Mouse (Mus musculus): Measurements from ENCODE around the gene Gm21117.
"Not testable (repeated sequence)": the region's sequence is repeated elsewhere in the genome, so short reads cannot be mapped to it uniquely, and the experiment has no call there.

The Gm21117 gene

DNA sequence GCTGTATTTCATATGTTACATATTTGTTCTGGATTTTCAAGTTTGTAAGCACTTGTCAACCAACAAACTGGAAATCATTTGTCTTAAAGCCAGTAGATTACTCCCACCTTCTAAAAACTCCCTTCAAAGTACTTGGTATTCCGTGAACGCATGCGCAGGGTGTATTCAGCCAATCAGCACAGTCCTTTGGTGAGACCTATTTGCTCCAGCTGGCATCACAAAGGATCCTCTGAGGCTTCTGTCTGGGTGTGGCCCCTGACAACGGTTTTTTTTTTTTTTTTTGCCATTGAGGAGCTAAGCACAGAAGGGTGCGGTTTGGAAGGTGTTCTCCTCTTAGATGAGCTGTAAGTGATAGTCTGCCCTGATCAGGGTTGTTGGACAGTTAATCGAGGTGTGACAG lies at the start of gene Gm21117:
Gm21117 (plus strand) TSS at position 301 of the 400 bp plus-strand sequence.
- not testable (repeated sequence) for H3K36me3 ChIP-seq (ENCODE audit: control insufficient read depth, insufficient read depth, low read length, poor library complexity, severe bottlenecking); H3K27me3 ChIP-seq (ENCODE audit: control insufficient read depth, insufficient read depth, low read length, poor library complexity, severe bottlenecking); DNase-seq (ENCODE audit: low read depth, low spot score)
